Mouse (Mus musculus) embryonic facial prominence, embryonic 14.5 days (tissue): ENCODE data around the gene Dis3l2. TPM values are rescaled to one million over a fixed set of nuclear protein-coding genes. Genes with fewer than 3 reads are reported as not detected.

Source experiments
- ATAC-seq: fragments of 200-750 bp; cut with Nextera tagmentation; 2 replicates; pipeline ENCODE4 v1.8.0; 2017; ENCODE audit warnings: low read depth, moderate number of reproducible peaks, moderate TSS enrichment
- DNase-seq: peaks from one replicate; pipeline ENCODE4 v3.0.0-alpha.2; 2015; ENCODE audit warnings: low spot score
- H3K27ac ChIP-seq: fragments of 300-500 bp; sonication (generic); replicated peaks from 2 replicates; pipeline ENCODE4 v1.5.1; 2014; ENCODE audit warnings: low read depth, mild to moderate bottlenecking, low read length, moderate library complexity
- H3K27me3 ChIP-seq: fragments of 300-500 bp; sonication (generic); replicated peaks from 2 replicates; pipeline ENCODE4 v1.6.1; 2014; ENCODE audit warnings: low read length; ENCODE audit not compliant: control insufficient read depth, insufficient read depth
- H3K36me3 ChIP-seq: fragments of 300-500 bp; sonication (generic); 2 replicates; pipeline ENCODE4 v1.6.1; 2014; ENCODE audit warnings: low read length, mixed read lengths; ENCODE audit not compliant: control insufficient read depth, insufficient read depth
- H3K4me1 ChIP-seq: fragments of 300-500 bp; sonication (generic); 2 replicates; pipeline ENCODE4 v1.6.1; 2014; ENCODE audit warnings: antibody characterized with exemption, low read length; ENCODE audit not compliant: control insufficient read depth, insufficient read depth
- H3K4me2 ChIP-seq: fragments of 300-500 bp; sonication (generic); 2 replicates; pipeline ENCODE4 v1.6.1; 2014; ENCODE audit warnings: low read depth, mild to moderate bottlenecking, low read length, moderate library complexity, mixed read lengths
- H3K4me3 ChIP-seq: fragments of 300-500 bp; sonication (generic); 2 replicates; pipeline ENCODE4 v1.5.1; 2014; ENCODE audit warnings: low read depth, mild to moderate bottlenecking, low read length
- H3K9ac ChIP-seq: fragments of 300-500 bp; sonication (generic); 2 replicates; pipeline ENCODE4 v1.6.1; 2014; ENCODE audit warnings: low read depth, mild to moderate bottlenecking, low read length, moderate library complexity, mixed read lengths
- H3K9me3 ChIP-seq: fragments of 300-500 bp; sonication (generic); 2 replicates; pipeline ENCODE4 v1.6.1; 2016; ENCODE audit warnings: low read length; ENCODE audit not compliant: control insufficient read depth
- WGBS: fragments of 180-500 bp; shearing (Covaris S2); extraction: QIAGEN DNeasy Blood & Tissue Kit; methylation state at CpG from one replicate; pipeline ENCODE4 v1.1.7; 2014; 5-methylcytosine and 5-hydroxymethylcytosine counted together
- polyA plus RNA-seq: library from polyadenylated mRNA; unstranded; fragments of >200 nt; fragmentation: Nextera tagmentation; extraction: Ambion mirVana; gene quantifications from 2 replicates; pipeline ENCODE4 v1.2.1, GENCODE M21; 2014

Gene Dis3l2
- polyA plus RNA-seq, 1 experiment from 2014 or later: 21.2 TPM

GRCm38 (mm10) chr1:87098358-87098975 lies 394.9 kb downstream of the Dis3l2 start:
- 17% methylated on average over 23 of the region's 30 CpGs for WGBS
- H3K9ac ChIP-seq: no peak overlapping the region

More at GRCm38 (mm10) chr1:87098358-87098975, 394.9 kb downstream of the Dis3l2 start:
- Histone ChIP-seq H3K27me3 (no peaks in the 10 kb centered on the region), H3K9me3 (no peaks in the 10 kb centered on the region), H3K4me1 (peaks cover 2% of the 10 kb centered on the region; the same call in 1 of the 2 replicates), H3K27ac (no peak overlapping the region), H3K4me3 (no peak overlapping the region), H3K4me2 (peak overlapping the region; percentile 38), H3K36me3 (no peaks in the 10 kb centered on the region)
- DNase-seq (peak; percentile 47), ATAC-seq (peak; percentile 85)

Other genes with a start within 250 kb of the Dis3l2 start
- gene Ptma, start 177.1 kb upstream of the Dis3l2 start, polyA plus RNA-seq: 1,814 and 2,055 TPM in 2 replicates
- gene Pde6d, start 121.2 kb upstream of the Dis3l2 start, polyA plus RNA-seq: 55.8 and 59.2 TPM in 2 replicates
- 31.3 and 34.9 TPM in 2 replicates for gene Cops7b, start 120.9 kb upstream of the Dis3l2 start, polyA plus RNA-seq
- gene Nppc, start 33.2 kb upstream of the Dis3l2 start, polyA plus RNA-seq: 7.4 and 10.5 TPM in 2 replicates